Mouse (Mus musculus) left cerebral cortex, postnatal 36 days (tissue): ENCODE results near the gene Ccdc148. TPM values are rescaled to one million over a fixed set of nuclear protein-coding genes. Genes with fewer than 3 reads are reported as not detected.

ENCODE experiments used
- DNase-seq, 2 experiments: peaks; one replicate each; pipeline ENCODE4 v3.0.0; 2021 to 2022; ENCODE audit warnings: low spot score in 2 of 2, mixed read lengths in 1 of 2
- intact Hi-C: fragments of 180-260 bp; cut with DNase I; formaldehyde crosslinking; loops from one replicate; pipeline ENCODE4 v1.15.1; 2025
- total RNA-seq, 2 experiments: library from RNA; stranded (reverse); gene quantifications; 2 replicates each; pipeline ENCODE4 v1.2.3; 2021

Gene Ccdc148
- total RNA-seq, 2 experiments from 2014 or later, result 11.1 to 12.2 TPM

DNA sequence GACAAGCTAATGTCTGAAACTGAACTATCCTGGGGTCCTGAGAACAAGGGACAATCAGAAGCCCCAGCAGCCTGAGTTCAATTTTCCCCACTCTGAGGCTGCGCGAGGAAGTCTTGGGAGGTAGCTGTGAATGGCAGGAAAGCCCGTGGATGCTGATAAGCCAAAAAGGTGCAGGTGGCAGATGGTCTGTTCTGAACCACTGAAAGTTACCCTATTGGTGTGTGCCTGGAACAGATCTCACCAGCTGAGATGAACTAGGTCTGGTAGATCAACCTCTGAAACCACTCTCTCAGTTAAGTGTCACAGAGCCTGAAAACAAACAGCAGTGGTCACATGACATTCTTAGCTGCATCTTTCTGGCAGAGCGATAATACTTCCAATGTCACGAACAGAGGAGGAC lies 360.9 kb downstream of the Ccdc148 start:
- intact Hi-C loops, result no loop called here
- no peak for DNase-seq

DNA sequence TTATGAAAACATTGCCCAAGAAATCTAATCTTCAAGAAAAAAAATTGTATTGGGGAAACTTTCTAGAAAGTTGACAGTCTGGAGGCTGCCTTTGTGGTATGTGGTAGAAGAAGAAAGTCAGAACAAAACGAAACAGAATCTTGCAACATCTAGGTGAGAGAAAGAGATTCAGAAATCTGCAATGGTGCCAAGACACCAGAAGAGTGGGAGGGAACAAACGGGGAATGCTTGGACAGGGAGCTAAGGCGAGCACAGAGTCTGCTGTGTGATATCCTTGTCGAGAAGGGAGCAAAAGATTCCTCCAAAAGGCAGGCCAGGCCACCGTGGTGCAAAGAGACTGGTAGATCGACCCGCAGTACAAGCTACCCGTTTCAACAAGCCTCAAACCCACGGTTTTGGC lies 361.4 kb downstream of the Ccdc148 start:
- intact Hi-C loops, result no loop called here
- no peak for DNase-seq

DNA sequence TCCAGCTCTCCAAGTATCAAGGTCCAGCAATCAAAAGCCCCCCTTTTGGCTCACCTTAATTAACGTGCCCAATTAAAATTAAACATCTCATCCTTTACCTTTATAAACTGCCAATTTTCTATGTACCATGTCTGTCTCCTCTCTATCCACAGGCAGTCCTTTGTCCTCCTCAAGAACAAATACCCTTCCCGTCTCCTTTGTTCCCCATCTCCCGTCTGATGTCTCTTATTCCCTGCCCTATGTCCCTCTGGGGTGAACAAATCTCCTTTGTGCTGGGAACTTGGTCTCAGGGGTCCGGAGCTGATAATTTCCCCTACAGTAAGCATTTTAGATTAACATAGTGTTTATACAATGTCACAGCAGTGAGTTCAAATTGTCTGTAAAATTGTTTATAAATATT lies 363.0 kb downstream of the Ccdc148 start:
- intact Hi-C loops, result no loop called here
- DNase-seq, result no peak

DNA sequence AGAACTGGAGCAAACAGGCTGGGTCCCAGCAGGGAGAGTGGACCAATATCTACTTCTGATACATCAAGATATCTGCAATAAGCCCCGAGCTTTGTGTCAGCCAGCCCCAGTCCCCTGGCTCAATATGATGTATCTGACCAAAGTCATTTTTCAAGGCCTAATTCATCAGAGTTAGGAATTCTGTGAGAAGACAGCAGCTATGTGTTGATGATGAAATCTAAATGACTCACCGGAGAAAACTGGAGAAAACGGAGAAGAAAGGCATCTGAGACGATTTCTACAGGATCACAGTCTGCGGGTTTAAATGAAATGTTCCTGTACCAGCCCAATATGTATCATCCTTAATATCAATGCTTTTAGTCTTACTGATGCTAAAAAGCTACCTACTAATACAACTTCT lies 365.1 kb downstream of the Ccdc148 start:
- intact Hi-C loops, result no loop called here
- DNase-seq, result no peak

- no peak for DNase-seq
- intact Hi-C loops, result no loop called here
Observed at GRCm38 (mm10) chr2:58794489-58794888, 366.0 kb downstream of the Ccdc148 start.

GRCm38 (mm10) chr2:58790361-58790760 lies 370.1 kb downstream of the Ccdc148 start:
- DNase-seq, result no peak
- intact Hi-C loops, result no loop called here

DNA sequence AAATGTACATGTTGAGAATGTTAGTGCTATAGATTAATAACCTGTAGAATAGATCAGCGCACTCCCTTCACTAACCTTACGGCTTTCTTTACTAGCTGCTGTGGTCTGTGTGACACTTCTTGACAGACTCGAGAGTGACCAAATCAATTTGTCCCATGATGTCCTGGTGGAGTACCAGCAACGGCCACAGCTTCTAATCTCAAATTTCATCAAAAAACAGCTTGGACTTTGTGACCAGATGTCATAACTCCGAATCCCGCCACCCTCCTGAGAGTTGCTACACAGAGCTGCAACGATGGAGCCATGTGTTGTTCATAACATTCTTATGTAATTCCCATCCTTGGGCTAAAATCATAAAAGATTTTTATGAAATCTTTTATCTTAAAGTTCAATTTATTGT lies 370.5 kb downstream of the Ccdc148 start:
- no peak for DNase-seq

GRCm38 (mm10) chr2:58787360-58787759 lies 373.1 kb downstream of the Ccdc148 start:
- intact Hi-C loops, result no loop called here
- DNase-seq, result no peak

More for the DNA sequence above, 370.5 kb downstream of the Ccdc148 start:
- intact Hi-C loops, result no loop called here

DNA sequence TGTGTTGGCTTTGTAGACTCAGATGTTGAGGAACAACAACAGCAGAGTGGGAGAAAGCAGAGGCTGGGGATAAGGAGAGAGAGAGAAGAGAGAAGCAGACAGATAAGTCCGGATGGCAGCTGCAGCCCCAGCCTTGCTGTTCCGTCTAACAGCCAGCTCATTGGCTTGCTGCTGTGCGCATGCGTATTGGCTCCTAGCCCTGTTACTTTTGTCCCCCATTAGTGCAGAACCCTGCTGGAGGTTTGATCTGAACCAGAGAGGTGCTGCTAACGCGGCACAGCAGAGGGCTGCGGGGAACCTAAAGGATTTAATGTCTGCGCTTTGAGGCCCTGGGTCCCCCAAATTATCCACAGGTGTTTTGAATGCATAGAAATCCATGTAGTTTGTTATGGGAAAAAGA lies 373.8 kb downstream of the Ccdc148 start:
- DNase-seq, result no peak
- intact Hi-C loops, result no loop called here

- DNase-seq, result no peak
- intact Hi-C loops, result no loop called here
Observed at GRCm38 (mm10) chr2:58786177-58786576, 374.3 kb downstream of the Ccdc148 start.

GRCm38 (mm10) chr2:58783526-58783925 lies 377.0 kb downstream of the Ccdc148 start:
- no peak for DNase-seq
- intact Hi-C loops, result no loop called here

- intact Hi-C loops, result no loop called here
- DNase-seq, result no peak
Observed at GRCm38 (mm10) chr2:58778986-58779495, 381.4 kb downstream of the Ccdc148 start.

- intact Hi-C loops, result no loop called here
- DNase-seq, result no peak
Observed at GRCm38 (mm10) chr2:58773833-58774232, 386.6 kb downstream of the Ccdc148 start.

Other genes starting within 250 kb of the Ccdc148 start
- gene Pkp4, start 167 bp upstream of the Ccdc148 start, total RNA-seq, result 100 to 1,000 TPM; 211 to 222 TPM